Mouse (Mus musculus) lung, adult 2 months (tissue): ENCODE results near the gene Cyp4f14. TPM values are rescaled to one million over a fixed set of nuclear protein-coding genes. Genes with fewer than 3 reads are reported as not detected.

ENCODE experiments used
- DNase-seq: peaks from one replicate; pipeline ENCODE4 v3.0.0; 2022
- H3K4me1 ChIP-seq: fragments of 200-500 bp; 2 replicates; pipeline ENCODE4 v1.6.1; 2011; ENCODE audit warnings: low read length; ENCODE audit not compliant: control insufficient read depth, insufficient read depth
- H3K4me3 ChIP-seq: fragments of 200-500 bp; replicated peaks from 2 replicates; pipeline ENCODE3; 2011; ENCODE audit warnings: low read depth, mild to moderate bottlenecking, control low read depth, low read length; ENCODE audit errors: extremely low read depth
- CTCF ChIP-seq: fragments of 200-500 bp; IDR thresholded peaks from 2 replicates; pipeline ENCODE4 v1.5.1; 2011; ENCODE audit warnings: mild to moderate bottlenecking, low read length, control low read depth; ENCODE audit not compliant: insufficient read depth
- POLR2A ChIP-seq: fragments of 200-500 bp; IDR thresholded peaks from 2 replicates; pipeline ENCODE4 v1.6.1; 2011; ENCODE audit warnings: low read depth, mild to moderate bottlenecking, control low read depth, low read length, borderline replicate concordance; ENCODE audit errors: extremely low read depth
- WGBS: fragments of 180-500 bp; shearing (Covaris S2); methylation state at CpG from one replicate; pipeline ENCODE4 v1.1.7; 2018; 5-methylcytosine and 5-hydroxymethylcytosine counted together
- polyA plus RNA-seq: library from polyadenylated mRNA; depleted of rRNA; stranded (reverse); fragments of >200 nt; gene quantifications from 2 replicates; pipeline ENCODE4 v1.2.3, GENCODE M21; 2012; rRNA removed

Gene Cyp4f14
- polyA plus RNA-seq, result 0.26 and 0.57 TPM in 2 replicates

GRCm38 (mm10) chr17:32917131-32917530 lies at the start of gene Cyp4f14:
TSS of gene Cyp4f14 (minus strand) at chr17:32917342.
- Histone ChIP-seq H3K4me1 (no peaks in the 10 kb centered on the region), H3K4me3 (no peak within 1 kb of the TSS)
- 42% methylated on average over 2 of the region's 2 CpGs for WGBS
- TF ChIP-seq POLR2A (no peak), CTCF (no peak)
- no peak for DNase-seq

- under 1% methylated on average over 33 of the region's 33 CpGs for WGBS
- TF ChIP-seq CTCF (no peak), POLR2A (peak; percentile 67; the same call in 1 of the 2 replicates)
- H3K4me3 ChIP-seq, result peak within 1 kb of the TSS; percentile 76
- DNase-seq, result peak; percentile 90
- H3K4me1 ChIP-seq, result peaks cover 6% of the 10 kb centered on the region
These were observed 48.6 kb upstream of the Cyp4f14 start, which contains the start of gene Zfp472 for GRCm38 (mm10) chr17:32965623-32966290. TSS of gene Zfp472 (plus strand) at chr17:32965814.

DNA sequence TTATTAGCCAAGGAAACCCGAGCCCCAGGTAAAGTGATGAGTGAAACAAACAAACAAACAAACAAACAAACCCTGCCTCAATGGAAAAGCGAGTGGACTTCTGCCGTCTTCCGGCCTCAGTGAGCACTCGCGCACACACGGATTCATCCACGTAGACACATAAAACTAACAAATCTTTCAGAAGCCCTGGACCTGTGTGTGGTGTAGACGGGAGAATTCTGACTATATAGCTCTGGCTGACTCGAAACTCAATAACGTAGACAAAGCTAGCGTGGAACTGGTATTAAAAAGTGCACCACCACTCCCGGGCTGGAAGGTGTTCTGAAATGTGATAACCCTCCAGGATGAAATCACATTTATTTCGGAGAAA lies 48.1 kb upstream of the Cyp4f14 start:
- peaks cover 6% of the 10 kb centered on the region for H3K4me1 ChIP-seq
- peak overlapping the region; percentile 76 for H3K4me3 ChIP-seq
- TF ChIP-seq POLR2A (no peak), CTCF (no peak)
- DNase-seq, result no peak
- under 1% methylated on average over 14 of the region's 14 CpGs for WGBS

GRCm38 (mm10) chr17:32951441-32951840 lies 34.3 kb upstream of the Cyp4f14 start:
- H3K4me3 ChIP-seq, result no peak overlapping the region
- TF ChIP-seq POLR2A, result no peak
- TF ChIP-seq CTCF, result peak; percentile 85
- WGBS, result 21% methylated on average over 16 of the region's 16 CpGs
- peak; percentile 77 for DNase-seq
- H3K4me1 ChIP-seq, result peaks cover 3% of the 10 kb centered on the region; the same call in 1 of the 2 replicates

DNA sequence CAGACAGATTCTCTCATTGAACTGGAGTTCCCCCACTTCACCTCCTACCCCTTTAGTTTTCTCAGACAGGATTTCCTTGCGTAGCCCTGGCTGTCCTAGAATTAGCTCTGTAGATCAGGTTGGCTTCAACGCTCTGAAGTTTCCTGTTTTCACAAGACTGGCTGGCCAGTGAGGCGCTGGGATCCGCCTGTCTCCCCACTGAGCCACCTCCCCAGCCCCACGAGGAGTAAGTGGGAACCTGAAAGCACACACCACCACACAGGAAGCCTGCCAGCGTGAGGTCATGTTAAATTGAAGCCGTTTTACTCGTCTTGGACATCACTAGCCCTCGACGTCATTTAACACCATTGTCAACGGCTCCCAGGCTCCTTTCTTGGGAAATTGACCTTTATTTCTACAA lies 33.9 kb upstream of the Cyp4f14 start:
- H3K4me1 ChIP-seq, result peaks cover 3% of the 10 kb centered on the region; the same call in 1 of the 2 replicates
- no peak for TF ChIP-seq POLR2A
- DNase-seq, result no peak
- H3K4me3 ChIP-seq, result no peak overlapping the region
- WGBS, result 69% methylated on average over 11 of the region's 11 CpGs

DNA sequence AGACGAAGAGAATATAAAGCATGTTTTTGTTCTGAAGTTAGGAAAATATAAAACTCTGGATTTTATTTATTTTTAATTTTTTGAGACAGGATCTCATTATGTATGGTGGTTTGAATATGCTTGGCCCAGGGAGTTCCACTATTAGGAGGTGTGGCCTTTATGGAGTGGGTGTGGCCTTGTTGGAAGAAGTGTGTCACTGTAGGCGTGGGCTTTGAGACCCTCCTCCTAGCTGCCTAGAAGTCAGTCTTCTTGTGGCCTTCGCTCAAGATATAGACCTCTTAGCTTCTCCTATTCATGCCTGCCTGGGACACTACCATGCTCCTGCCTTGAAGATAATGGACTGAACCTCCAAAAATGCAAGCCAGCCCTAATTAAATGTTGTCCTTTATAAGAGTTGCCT lies 33.0 kb upstream of the Cyp4f14 start:
- TF ChIP-seq POLR2A (no peak), CTCF (no peak)
- no peak for DNase-seq
- 89% methylated on average over 3 of the region's 3 CpGs for WGBS
- H3K4me3 ChIP-seq, result no peak overlapping the region
- H3K4me1 ChIP-seq, result peaks cover 3% of the 10 kb centered on the region; the same call in 1 of the 2 replicates

DNA sequence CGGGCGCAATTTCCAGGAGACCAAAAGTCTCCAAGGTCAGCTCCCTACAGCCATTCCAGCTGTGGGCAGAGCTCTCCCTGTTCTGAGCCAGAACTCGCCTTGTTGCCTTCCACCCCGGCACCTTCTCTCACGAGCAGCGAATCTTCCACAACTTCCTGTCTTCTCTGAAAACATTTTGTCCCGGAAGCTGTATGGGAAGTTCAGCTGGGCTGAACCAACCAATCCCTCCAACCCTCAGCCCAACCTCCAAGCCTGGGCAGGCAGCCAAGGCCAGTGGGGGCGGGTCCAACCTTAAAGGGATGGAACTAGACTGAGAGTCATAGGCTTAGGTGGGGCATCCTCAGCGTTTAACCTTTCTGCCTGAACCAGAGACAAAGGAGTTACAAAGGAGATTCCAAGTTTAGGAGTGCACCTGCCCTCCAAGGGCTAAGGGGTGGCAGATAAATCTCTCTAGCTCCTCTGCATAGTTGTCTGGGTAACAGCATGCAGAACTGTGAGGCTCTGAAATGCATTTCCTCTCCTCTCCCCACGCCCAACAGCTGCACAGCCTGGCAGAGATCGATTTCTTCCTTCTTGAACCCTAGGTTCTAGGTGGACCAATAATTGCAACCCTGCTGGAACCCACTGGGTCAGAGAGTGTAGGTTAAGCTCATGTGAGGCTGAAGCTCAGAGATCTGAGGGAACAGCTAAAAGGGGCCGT lies 30.2 kb upstream of the Cyp4f14 start, which contains the start of gene Cyp4f13:
Gene Cyp4f13, minus strand, starts transcription at position 188 of the 700 bp plus-strand sequence.
- WGBS, result 6% methylated on average over 12 of the region's 12 CpGs
- DNase-seq, result peak; percentile 98
- TF ChIP-seq POLR2A (peak; percentile 96), CTCF (no peak)
- Histone ChIP-seq H3K4me3 (peak within 1 kb of the TSS; percentile 80), H3K4me1 (peaks cover 3% of the 10 kb centered on the region; the same call in 1 of the 2 replicates)

- no peak for DNase-seq
- Histone ChIP-seq H3K4me1 (peaks cover 3% of the 10 kb centered on the region; the same call in 1 of the 2 replicates), H3K4me3 (peak overlapping the region; percentile 80)
- WGBS, result 26% methylated on average over 9 of the region's 9 CpGs
- TF ChIP-seq CTCF (no peak), POLR2A (no peak)
These were observed 29.6 kb upstream of the Cyp4f14 start for GRCm38 (mm10) chr17:32946716-32947115.

GRCm38 (mm10) chr17:32944402-32945035 lies 27.4 kb upstream of the Cyp4f14 start:
- TF ChIP-seq CTCF, result no peak
- no peak for TF ChIP-seq POLR2A
- Histone ChIP-seq H3K4me1 (peaks cover 3% of the 10 kb centered on the region; the same call in 1 of the 2 replicates), H3K4me3 (no peak overlapping the region)
- DNase-seq, result no peak
- 57% methylated on average over 3 of the region's 3 CpGs for WGBS
